Mouse (Mus musculus) bone marrow, adult 2 months (tissue): ENCODE data around the gene Ldhal6b.

Experiments
- CTCF ChIP-seq: fragments of 200-500 bp; IDR thresholded peaks from 2 replicates; pipeline ENCODE4 v1.5.1; 2011; ENCODE audit warnings: low read length, control low read depth; ENCODE audit not compliant: control insufficient read depth, insufficient read depth
- POLR2A ChIP-seq: fragments of 200-500 bp; IDR thresholded peaks from 2 replicates; pipeline ENCODE4 v1.6.1; 2011; ENCODE audit warnings: low read depth, mild to moderate bottlenecking, control low read depth, low read length, borderline replicate concordance; ENCODE audit not compliant: control insufficient read depth

GRCm38 (mm10) chr17:5402624-5403023 lies 15.9 kb downstream of the Ldhal6b start:
- TF ChIP-seq CTCF: peak; percentile 90
- TF ChIP-seq POLR2A: no peak
